Mouse (Mus musculus) lung, postnatal 14 days (tissue): ENCODE measurements at regions not wholly inside any gene's neighbourhood (a gene's known extent, or its start where the extent isn't known, plus 50 kb on each side); places are given as distances from the start of the nearest gene placed in this dataset.

Experiments used
- DNase-seq: peaks from one replicate; pipeline ENCODE4 v3.0.0; 2021

- DNase-seq, result no peak
Observed at GRCm38 (mm10) chr9:46509896-46510295, 190.1 kb upstream of the 4931429L15Rik start.

DNA sequence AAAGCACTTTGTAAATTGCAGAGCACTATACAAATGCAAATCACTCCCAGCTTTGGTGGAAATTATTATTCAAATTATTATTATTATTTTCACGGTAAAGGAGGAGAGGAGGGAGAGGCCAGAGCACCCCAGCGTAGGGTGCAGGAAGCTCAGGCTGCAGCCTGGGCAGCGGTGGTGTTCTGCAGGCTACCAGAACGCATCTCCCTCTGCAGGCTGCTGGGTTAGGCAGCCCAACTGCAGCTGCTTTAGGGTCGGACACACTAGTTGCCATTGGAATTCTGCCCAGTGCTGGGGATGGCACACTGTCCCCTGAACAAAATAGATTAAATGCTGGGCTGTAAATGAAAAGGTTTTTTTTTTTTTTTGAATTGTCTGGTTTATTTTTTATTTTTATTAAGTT, 189.7 kb upstream of the 4931429L15Rik start:
- DNase-seq, result no peak

DNA sequence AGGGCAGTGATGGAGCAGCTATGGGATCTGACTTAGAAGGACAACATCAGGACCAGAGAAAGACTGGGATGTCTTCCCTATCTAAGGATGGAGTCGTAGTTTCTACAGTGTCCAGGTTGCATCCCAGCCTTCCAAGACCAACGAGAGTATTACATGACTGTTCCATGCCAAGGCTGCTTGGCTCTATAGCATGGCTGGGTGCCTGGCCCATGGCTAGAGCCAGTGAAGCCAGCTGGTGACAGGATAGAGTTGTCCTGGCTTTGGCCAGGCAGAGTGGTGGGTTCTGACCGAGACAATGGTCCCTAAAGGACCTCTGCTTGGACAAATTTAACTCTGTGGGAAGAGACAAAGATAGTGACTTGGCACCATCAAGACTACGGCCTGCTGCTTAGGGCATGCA, 187.2 kb upstream of the 4931429L15Rik start:
- DNase-seq, result no peak

- DNase-seq, result no peak
Observed at GRCm38 (mm10) chr9:46504536-46504935, 184.8 kb upstream of the 4931429L15Rik start.

- no peak for DNase-seq
Observed at GRCm38 (mm10) chr9:46504133-46504416, 184.3 kb upstream of the 4931429L15Rik start.

GRCm38 (mm10) chr9:46503321-46504132, 183.7 kb upstream of the 4931429L15Rik start:
- no peak for DNase-seq

DNA sequence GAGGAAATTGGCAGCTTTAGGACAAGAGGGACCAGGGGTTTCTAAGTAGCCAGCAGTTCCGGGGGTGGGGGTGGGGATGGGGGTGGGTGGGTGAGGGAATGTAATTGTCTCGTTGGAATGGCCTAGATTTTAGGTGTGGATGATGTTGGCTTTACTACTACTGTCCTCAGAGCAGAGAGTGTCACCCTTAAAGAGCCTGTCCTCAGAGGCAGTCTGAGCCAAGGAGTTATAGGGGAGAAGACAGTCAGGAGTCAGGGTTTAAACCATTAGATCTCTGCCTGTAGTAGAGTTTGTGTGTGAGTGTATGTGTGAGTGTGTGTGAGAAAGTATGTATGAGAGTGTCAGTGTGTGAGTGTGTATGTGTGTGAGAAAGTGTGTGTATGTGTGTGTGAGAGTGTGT, 179.6 kb upstream of the 4931429L15Rik start:
- DNase-seq, result no peak

GRCm38 (mm10) chr9:46498861-46499260, 179.1 kb upstream of the 4931429L15Rik start:
- DNase-seq, result no peak

DNA sequence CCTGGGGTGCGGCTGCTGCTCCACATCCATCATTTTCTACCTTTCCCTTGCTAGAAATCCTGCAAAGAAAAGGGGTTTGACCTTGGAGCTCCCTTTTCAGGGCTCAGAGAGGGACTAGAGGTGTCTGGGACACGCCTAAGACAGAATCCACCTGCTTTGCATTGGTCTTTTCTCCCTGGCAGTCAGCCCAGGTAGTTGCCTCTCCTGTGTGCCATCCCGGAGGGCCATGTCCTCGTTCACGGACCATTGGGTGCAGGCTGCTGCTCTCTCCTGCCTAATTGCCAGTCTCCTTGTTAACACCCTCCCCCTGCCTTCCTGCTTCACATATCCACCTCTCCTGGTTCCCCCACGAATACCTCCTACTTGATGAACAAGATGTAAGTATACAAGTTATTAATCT, 175.5 kb upstream of the 4931429L15Rik start:
- no peak for DNase-seq

DNA sequence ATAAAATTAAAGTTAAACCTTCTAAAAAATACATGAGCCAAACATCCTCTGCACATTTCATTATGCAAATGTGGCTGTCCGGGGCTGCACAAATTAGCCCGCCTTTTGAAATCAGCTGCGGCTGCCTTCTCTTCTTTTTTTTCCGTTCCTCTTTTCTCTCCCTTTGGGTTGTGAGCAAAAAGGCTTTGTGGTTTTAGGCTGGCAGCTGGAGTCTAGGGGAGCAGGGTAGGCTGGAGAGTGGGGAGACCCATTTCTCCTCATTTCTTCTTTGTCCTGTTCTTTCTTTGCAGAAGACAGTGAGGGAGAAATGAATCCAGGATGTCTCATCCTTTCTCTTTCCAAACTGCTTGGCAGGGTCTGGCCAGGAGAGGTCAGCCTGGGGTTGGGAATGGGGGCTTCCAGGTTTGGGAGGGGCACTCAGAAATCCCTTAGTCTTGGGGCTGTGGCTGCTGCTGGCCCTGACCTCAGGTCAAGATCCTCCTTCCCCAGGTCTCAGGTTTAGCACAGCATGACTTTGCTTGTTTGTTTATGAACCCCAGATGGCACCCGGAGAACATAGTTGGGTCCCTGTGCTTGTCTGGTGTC, 163.2 kb upstream of the 4931429L15Rik start:
- DNase-seq, result no peak

DNA sequence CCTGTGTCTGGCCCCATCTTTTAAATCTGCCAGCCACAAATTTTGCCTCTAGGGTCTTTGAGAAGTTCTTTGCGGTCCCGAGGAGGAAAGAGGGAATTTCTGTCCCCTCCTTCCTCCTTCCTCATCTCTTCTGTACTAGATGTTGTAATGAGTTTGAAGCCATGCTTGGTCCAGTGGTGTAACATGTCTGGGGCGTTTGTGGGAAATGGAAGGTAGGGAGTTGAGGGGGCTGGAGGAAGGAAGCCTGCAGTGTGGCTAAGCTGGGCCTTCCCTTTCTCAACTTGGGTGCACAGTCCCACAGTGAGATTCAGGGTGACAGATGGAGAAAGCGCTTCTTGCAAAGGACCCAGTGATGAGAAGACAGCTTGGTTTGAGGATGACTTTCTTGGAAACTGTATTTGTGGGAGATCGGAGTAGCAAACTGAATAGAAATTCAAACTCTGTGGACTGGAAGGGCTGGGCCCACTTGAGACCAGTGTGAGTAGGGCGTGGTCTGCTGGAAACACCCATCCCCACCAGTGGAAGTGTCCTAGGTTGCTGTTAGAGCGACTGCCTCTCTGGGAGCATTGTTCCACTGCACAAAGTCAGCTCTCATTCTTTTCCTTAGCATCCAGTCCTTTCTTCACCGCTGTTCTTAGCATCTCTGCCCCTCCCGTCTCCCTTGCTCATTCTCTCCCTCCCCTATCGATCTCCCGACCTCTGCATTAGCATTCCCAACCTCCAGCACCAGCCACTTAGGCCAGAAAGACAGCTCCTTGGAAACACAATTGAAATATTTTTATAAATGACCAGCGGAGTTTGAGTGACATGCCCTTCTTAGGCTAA, 162.5 kb upstream of the 4931429L15Rik start:
- DNase-seq, result no peak

- no peak for DNase-seq
Observed at GRCm38 (mm10) chr9:46481491-46481890, 161.7 kb upstream of the 4931429L15Rik start.

- peak; percentile 48 for DNase-seq
Observed at GRCm38 (mm10) chr9:46480080-46480690, 160.4 kb upstream of the 4931429L15Rik start.

DNA sequence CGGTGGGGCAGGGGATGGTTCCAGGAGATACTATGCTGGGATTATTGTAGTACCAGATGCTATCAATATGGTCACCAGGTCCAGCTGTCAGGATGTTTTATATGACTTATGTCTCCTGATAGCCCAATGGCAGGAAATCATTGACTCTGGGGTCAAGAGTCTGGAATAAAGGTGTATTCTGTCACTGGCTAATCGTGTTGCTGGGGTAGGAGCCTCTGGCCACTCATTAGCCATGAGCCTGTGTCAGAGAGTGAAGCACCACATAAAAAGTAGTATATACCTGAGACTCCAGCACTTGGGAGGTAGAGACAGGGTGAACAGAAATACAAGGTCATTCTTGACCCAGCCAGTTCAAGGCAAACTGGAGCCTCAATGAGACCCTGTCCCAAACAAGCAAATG, 158.8 kb upstream of the 4931429L15Rik start:
- no peak for DNase-seq

DNA sequence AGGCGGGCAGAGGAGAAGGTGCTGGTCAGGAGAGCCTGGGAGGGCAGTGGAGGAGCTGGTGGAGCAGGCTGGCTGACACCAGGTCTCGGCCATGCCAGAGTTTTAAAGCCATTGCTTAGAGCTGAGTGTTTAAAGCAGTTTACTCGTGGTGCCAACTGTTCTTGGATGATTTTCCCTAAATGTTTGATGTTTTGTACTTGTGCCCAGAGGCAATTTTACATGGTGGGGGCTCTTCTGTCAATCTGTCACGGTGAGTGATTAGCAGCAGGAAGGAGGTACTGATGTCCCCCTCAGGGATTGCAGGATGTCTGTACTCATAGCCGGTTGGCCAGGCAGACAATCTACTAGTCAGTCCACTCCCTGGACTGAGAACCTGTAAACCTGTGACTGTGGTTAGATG, 156.7 kb upstream of the 4931429L15Rik start:
- DNase-seq, result no peak

GRCm38 (mm10) chr9:46473681-46474080, 153.9 kb upstream of the 4931429L15Rik start:
- DNase-seq, result no peak

- no peak for DNase-seq
Observed at GRCm38 (mm10) chr9:46469521-46469920, 149.7 kb upstream of the 4931429L15Rik start.

DNA sequence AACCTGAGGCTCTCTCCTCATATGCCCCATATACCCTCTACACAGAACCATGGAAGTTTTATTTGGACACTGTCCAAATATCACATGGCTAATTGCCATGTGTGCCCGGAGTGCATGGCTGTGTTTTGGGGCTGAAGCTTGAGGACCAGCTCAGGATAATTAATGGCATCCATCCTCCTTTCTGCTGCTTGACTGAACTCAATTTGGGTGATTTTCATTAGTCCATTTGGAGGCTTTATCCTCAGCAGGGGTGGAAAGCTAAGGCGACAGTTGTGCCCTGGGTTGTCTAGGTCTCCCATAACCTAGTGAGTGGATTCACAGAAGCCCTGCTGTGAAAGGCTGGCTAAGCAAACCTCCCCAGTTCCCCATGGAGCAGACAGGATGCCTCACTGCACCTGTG, 148.5 kb upstream of the 4931429L15Rik start:
- DNase-seq, result no peak

GRCm38 (mm10) chr9:46467671-46468070, 147.9 kb upstream of the 4931429L15Rik start:
- DNase-seq, result no peak

DNA sequence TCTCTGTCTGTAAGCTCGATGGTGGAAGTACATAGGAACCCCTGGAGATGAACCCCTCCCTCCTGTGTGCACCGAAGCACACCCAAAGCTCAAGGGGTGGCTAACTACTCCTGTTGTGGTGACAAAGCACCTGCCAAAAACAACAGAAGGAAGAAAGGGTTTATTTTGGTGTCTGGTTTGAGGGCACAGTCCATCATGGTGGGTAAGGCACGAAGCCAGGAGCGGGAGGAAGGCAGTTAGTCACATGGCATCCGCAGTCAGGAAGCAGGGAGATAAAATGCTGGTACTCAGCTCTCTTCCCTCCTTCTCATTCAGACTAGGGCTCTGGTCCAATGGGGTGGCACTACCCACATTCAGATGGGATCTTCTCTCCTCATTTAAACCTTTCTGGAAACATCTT, 142.9 kb upstream of the 4931429L15Rik start:
- DNase-seq, result no peak

- no peak for DNase-seq
Observed at GRCm38 (mm10) chr9:46457945-46458344, 138.2 kb upstream of the 4931429L15Rik start.

DNA sequence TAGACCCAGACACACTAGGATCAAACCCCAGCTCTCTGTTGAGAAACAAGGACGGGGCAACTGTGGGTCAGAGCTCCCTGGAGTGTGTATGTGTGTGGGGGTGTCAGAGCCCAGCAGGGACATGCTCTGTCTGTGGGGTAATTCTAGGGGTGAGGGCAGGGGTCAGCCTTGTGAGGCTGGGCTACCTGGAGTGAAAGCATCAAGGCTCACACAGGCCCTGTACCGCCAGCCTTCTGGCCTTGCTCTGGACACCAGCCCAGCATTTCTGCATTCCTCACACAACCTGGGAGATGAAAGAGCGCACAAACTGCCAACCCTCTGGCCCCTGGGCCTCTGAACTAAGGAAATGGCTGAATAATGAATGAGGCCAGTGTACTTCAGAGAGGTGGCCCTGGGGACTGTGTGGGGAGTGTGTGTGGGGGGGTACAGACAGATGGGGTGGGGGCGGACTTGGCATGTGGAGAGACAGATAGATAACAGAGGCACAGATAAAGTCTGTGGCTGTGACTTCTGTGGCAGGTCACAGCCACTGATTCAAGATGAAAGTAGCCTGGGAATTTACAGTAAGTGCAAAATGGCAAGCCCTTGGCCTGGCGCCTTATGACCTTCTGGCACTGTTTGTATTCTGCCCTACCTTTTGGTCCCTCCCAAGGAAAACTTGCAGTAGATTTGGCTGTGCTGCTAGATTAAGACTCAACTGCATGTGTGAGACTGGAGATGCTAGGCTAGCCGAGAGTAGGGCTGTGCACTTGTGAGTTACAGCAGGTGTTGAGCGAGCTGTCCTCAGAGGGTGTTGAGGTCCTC, 135.2 kb upstream of the 4931429L15Rik start:
- DNase-seq, result no peak
